Mouse (Mus musculus): ENCODE data around the gene Gm1330. TPM values are rescaled to one million over a fixed set of nuclear protein-coding genes. Genes with fewer than 3 reads are reported as not detected.

Gm1330 gene
- not detected for polyA plus RNA-seq (2014; fragmentation: Illumina TruSeq; extraction: RNeasy Lipid Tissue Mini Kit (QIAGEN cat#74804); ENCODE audit: low read depth, low replicate concordance)

GRCm38 (mm10) chr2:149003151-149003550 is at the start of gene Gm1330:
Gene Gm1330, minus strand, starts transcription at chr2:149003251.

DNA sequence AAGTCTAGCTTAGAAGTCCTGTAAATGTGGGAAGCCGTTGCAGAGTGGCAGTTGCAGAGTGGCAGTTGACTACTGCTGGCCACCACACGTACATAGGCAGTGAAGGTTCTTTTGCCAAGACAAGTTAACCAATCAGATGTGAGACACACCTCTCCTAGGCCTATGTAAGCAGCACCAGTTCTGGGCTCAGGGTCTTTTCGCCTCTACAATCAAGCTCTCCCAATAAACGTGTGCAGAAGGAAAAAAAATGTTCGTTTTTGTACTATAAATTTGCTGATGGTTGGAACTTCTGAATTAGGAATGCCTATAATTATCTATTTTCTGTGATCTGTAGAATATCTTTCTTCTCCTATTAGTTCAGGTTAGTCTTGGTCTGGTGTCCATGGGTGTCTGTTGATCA is 14.1 kb upstream of the Gm1330 start, which contains the start of gene Gm10750:
Gm10750 (minus strand) TSS at position 101 of the 400 bp plus-strand sequence.

Other genes starting within 250 kb of the Gm1330 start
- gene Cst11, start 231.8 kb downstream of the Gm1330 start, polyA plus RNA-seq (2014; fragmentation: Illumina TruSeq; extraction: RNeasy Lipid Tissue Mini Kit (QIAGEN cat#74804); ENCODE audit: low read depth, low replicate concordance), result not detected
- gene 8030411F24Rik, start 221.2 kb downstream of the Gm1330 start, polyA plus RNA-seq (2014; fragmentation: Illumina TruSeq; extraction: RNeasy Lipid Tissue Mini Kit (QIAGEN cat#74804); ENCODE audit: low read depth, low replicate concordance), result not detected
- gene Cst12, start 213.9 kb downstream of the Gm1330 start, polyA plus RNA-seq (2014; fragmentation: Illumina TruSeq; extraction: RNeasy Lipid Tissue Mini Kit (QIAGEN cat#74804); ENCODE audit: low read depth, low replicate concordance), result not detected
- gene Cst8, start 204.5 kb downstream of the Gm1330 start, polyA plus RNA-seq (2014; fragmentation: Illumina TruSeq; extraction: RNeasy Lipid Tissue Mini Kit (QIAGEN cat#74804); ENCODE audit: low read depth, low replicate concordance), result 3.7 TPM
- gene Cst13, start 183.2 kb downstream of the Gm1330 start, polyA plus RNA-seq (2014; fragmentation: Illumina TruSeq; extraction: RNeasy Lipid Tissue Mini Kit (QIAGEN cat#74804); ENCODE audit: low read depth, low replicate concordance), result not detected
- gene Cst9, start 168.1 kb downstream of the Gm1330 start, polyA plus RNA-seq (2014; fragmentation: Illumina TruSeq; extraction: RNeasy Lipid Tissue Mini Kit (QIAGEN cat#74804); ENCODE audit: low read depth, low replicate concordance), result not detected
- not detected for gene 9230104L09Rik, start 138.2 kb downstream of the Gm1330 start, polyA plus RNA-seq (2014; fragmentation: Illumina TruSeq; extraction: RNeasy Lipid Tissue Mini Kit (QIAGEN cat#74804); ENCODE audit: low read depth, low replicate concordance)
- 32.9 TPM for gene Cst3, start 127.6 kb downstream of the Gm1330 start, polyA plus RNA-seq (2014; fragmentation: Illumina TruSeq; extraction: RNeasy Lipid Tissue Mini Kit (QIAGEN cat#74804); ENCODE audit: low read depth, low replicate concordance)
- gene Gm10750, start 14.0 kb upstream of the Gm1330 start, polyA plus RNA-seq (2014; fragmentation: Illumina TruSeq; extraction: RNeasy Lipid Tissue Mini Kit (QIAGEN cat#74804); ENCODE audit: low read depth, low replicate concordance), result not detected

All from kidney, adult 10 weeks (tissue).